Mouse (Mus musculus) lung, adult 2 months (tissue): ENCODE data around the gene Adipor2.

ENCODE experiments used
- CTCF ChIP-seq: fragments of 200-500 bp; IDR thresholded peaks from 2 replicates; pipeline ENCODE4 v1.5.1; 2011; ENCODE audit warnings: mild to moderate bottlenecking, low read length, control low read depth; ENCODE audit not compliant: insufficient read depth
- POLR2A ChIP-seq: fragments of 200-500 bp; IDR thresholded peaks from 2 replicates; pipeline ENCODE4 v1.6.1; 2011; ENCODE audit warnings: low read depth, mild to moderate bottlenecking, control low read depth, low read length, borderline replicate concordance; ENCODE audit errors: extremely low read depth

DNA sequence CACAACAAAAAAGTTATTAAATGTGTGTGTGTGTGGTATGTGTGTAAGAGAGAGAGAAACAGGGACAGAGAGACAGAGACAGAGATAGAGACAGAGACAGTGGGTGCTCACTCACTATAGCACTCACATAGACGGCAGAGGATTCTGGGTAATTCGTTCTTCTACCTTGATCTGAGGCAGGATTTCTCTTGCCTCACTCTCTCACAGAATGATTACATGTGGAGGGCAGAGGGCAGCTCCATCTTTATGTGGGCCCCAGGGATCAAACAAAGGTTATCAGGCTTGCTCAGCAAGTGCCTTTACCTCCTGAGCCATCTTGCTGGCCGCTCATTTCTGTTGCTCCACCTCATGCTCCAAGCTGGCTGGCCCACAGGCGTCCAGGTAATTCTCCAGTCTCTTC lies 16.9 kb upstream of the Adipor2 start:
- TF ChIP-seq CTCF (no peak), POLR2A (no peak)
